Mouse (Mus musculus) regulatory T cell (primary cell): Measurements from ENCODE around the gene Olfr1321.

Experiments
- in situ Hi-C: fragments of 300-600 bp; cut with MboI, MseI; formaldehyde crosslinking; loops from one replicate; pipeline ENCODE4 v1.15.1; 2025; ENCODE audit warnings: high pct_unique_total_duplicates

Olfr1321 gene

GRCm38 (mm10) chrX:49734959-49735358 lies at the start of gene Olfr1321:
Olfr1321 (minus strand) TSS chrX:49735059.
- in situ Hi-C loops, result no loop called here

DNA sequence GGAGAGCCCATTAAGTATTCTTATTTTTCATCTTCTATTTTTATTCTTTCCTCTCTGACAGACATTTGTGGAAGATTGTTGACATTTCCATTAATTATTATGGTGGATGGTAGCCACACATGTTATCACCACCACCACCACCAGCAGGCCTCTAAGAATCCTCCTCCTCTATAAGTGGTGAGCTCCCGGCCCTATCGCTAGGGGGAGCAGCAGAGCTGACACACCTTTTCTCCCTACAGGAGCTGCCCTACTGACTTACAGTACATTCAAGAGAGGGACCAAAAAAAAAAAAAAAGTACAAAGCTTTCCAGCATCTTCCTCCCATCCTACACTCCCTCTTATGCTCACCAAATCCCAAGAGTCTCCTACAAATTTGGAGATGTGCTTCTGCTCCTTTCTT lies 36.0 kb upstream of the Olfr1321 start:
- in situ Hi-C loops, result no loop called here

DNA sequence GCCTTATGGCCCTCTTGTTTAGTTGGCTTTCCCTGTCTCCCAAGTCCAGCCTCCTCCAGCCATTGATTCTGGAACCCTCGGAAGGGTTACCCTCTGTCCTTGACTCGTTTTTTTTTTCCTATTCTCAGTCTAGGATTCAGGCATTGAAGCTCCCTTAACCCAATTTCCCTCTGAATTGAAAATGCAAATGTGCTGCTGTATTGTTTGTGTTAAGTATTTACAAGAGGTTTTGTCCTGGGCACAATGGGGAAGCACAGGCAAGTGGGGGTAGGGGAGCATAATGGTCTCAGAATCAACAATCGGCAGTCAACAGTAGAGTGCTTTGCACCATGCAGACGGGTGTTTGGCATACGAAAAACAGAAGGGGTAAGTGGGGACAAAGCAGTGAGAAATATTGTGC lies 10.3 kb upstream of the Olfr1321 start:
- in situ Hi-C loops, result no loop called here
